Mouse (Mus musculus): ENCODE data around the gene Ghr. TPM values are rescaled to one million over a fixed set of nuclear protein-coding genes. Genes with fewer than 3 reads are reported as not detected.

Ghr gene
- polyA plus RNA-seq, 2 experiments from 2014 or later = not detected

- ATAC-seq = no peak
These were observed 138.8 kb downstream of the Ghr start for GRCm38 (mm10) chr15:3444448-3445020.

GRCm38 (mm10) chr15:3441506-3442286 is 141.6 kb downstream of the Ghr start:
- ATAC-seq = no peak

- ATAC-seq = no peak
These were observed 145.9 kb downstream of the Ghr start for GRCm38 (mm10) chr15:3437381-3437780.

- no peak for ATAC-seq
These were observed 147.7 kb downstream of the Ghr start for GRCm38 (mm10) chr15:3435637-3436036.

GRCm38 (mm10) chr15:3434461-3434860 is 148.8 kb downstream of the Ghr start:
- ATAC-seq = no peak

GRCm38 (mm10) chr15:3433281-3433680 is 150.0 kb downstream of the Ghr start:
- no peak for ATAC-seq

- no peak for ATAC-seq
These were observed 150.5 kb downstream of the Ghr start for GRCm38 (mm10) chr15:3432823-3433222.

GRCm38 (mm10) chr15:3429417-3429816 is 153.9 kb downstream of the Ghr start:
- ATAC-seq = no peak

- no peak for ATAC-seq
These were observed 154.3 kb downstream of the Ghr start for GRCm38 (mm10) chr15:3429001-3429400.

GRCm38 (mm10) chr15:3426401-3426800 is 156.9 kb downstream of the Ghr start:
- ATAC-seq = no peak

GRCm38 (mm10) chr15:3423177-3423576 is 160.1 kb downstream of the Ghr start:
- no peak for ATAC-seq

GRCm38 (mm10) chr15:3417699-3418098 is 165.6 kb downstream of the Ghr start:
- no peak for ATAC-seq

GRCm38 (mm10) chr15:3413103-3413502 is 170.2 kb downstream of the Ghr start:
- peak; percentile 41 for ATAC-seq

- ATAC-seq = no peak
These were observed 174.8 kb downstream of the Ghr start for GRCm38 (mm10) chr15:3408478-3408877.

GRCm38 (mm10) chr15:3399196-3399595 is 184.1 kb downstream of the Ghr start:
- ATAC-seq = no peak

GRCm38 (mm10) chr15:3397369-3398100 is 185.8 kb downstream of the Ghr start:
- ATAC-seq = no peak

GRCm38 (mm10) chr15:3396149-3396548 is 187.1 kb downstream of the Ghr start:
- ATAC-seq = no peak

- ATAC-seq = no peak
These were observed 187.6 kb downstream of the Ghr start for GRCm38 (mm10) chr15:3395700-3396099.

- ATAC-seq = no peak
These were observed 192.6 kb downstream of the Ghr start for GRCm38 (mm10) chr15:3390722-3391121.

GRCm38 (mm10) chr15:3389011-3389410 is 194.3 kb downstream of the Ghr start:
- no peak for ATAC-seq

- no peak for ATAC-seq
These were observed 194.8 kb downstream of the Ghr start for GRCm38 (mm10) chr15:3388485-3388884.

- ATAC-seq = no peak
These were observed 199.5 kb downstream of the Ghr start for GRCm38 (mm10) chr15:3383788-3384187.

- ATAC-seq = no peak
These were observed 201.9 kb downstream of the Ghr start for GRCm38 (mm10) chr15:3381413-3381812.

Measured in CD4-positive, CD25-positive, alpha-beta regulatory T cell, adult 4 months (primary cell).